16 mouse cellular contexts compared by ENCODE assay signal in the genomic region with DNA sequence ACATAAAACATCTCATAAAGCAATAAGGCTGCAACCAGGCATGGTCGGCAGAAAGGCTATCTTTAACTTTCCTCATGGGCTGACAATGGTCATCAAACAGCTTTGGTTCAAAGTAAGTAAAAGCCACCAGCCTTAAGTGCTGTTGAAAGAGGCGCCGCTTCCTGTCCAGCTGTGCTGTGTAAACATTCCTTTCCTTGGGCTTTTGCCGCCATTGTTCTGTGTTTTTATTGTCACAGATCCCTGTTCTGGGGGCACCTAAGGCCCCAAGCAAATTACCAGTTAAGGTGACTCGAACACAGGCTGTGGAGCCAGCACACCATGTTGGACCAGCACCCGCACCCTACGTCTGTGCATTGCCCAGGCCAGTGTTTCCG.
DNase-seq lines count a peak whose midpoint lies in the region; ATAC-seq and TF ChIP-seq lines count a peak whose summit lies in the region.
"Had no signal": no experiment of that assay in that cellular context is flagged by ENCODE, and none has a peak within 500 bp of the region (broad histone marks: within the 10 kb centered on the region; RNA-seq: fewer than 3 reads in every experiment).

No protein-coding gene starts in this region.

- TF ChIP-seq EP300 in heart, adult 2 months (IDR thresholded peaks at IDR 0.05; ENCODE audit: insufficient read depth, low read depth, low read length), result no peak
- TF ChIP-seq EP300 in lung, postnatal 0 days (IDR thresholded peaks at IDR 0.05), result 0 out of 2 replicates have a peak, but pooled peaks have one; percentile 28

- H3K27ac ChIP-seq in heart, adult 2 months, result peak overlapping the region; percentile 2
- H3K27ac ChIP-seq in kidney, postnatal 0 days, result no peak overlapping the region
- no peak overlapping the region for H3K27ac ChIP-seq in lung, postnatal 0 days (ENCODE audit: low read length)
- no peak overlapping the region for H3K27ac ChIP-seq in cerebellum, adult 2 months (ENCODE audit: insufficient read depth, low read length)
- H3K27ac ChIP-seq: midbrain, embryonic 10.5 days; stomach, embryonic 15.5 days had no signal

- intact Hi-C loops in heart, adult 2 months (cut with DNase I), result no loop called here

- no peak for ATAC-seq in kidney, postnatal 0 days (replicated peaks; ENCODE audit: low FRiP score, low read depth)
- ATAC-seq in lung, postnatal 0 days, result peak; percentile 60; the same call in 1 of the 2 replicates
- ATAC-seq: forebrain, embryonic 14.5 days had no signal

- TF ChIP-seq CTCF in heart, adult 2 months (IDR thresholded peaks at IDR 0.05), result no peak
- TF ChIP-seq CTCF in kidney, postnatal 0 days (IDR thresholded peaks at IDR 0.05; ENCODE audit: low read depth), result no peak
- no peak for TF ChIP-seq CTCF in lung, postnatal 0 days (IDR thresholded peaks at IDR 0.05)
- no peak for TF ChIP-seq CTCF in cerebellum, adult 2 months (IDR thresholded peaks at IDR 0.05; ENCODE audit: borderline replicate concordance, insufficient read depth, low read depth, low read length)

- TF ChIP-seq POLR2A in heart, adult 2 months (IDR thresholded peaks at IDR 0.05; ENCODE audit: insufficient read depth, low read depth, low read length), result no peak
- TF ChIP-seq POLR2A in cerebellum, adult 2 months (IDR thresholded peaks at IDR 0.05; ENCODE audit: borderline replicate concordance, insufficient read depth, low read length), result no peak

- no peak for DNase-seq in heart, adult 2 months
- DNase-seq in heart, postnatal 4 days, result no peak
- DNase-seq in kidney, postnatal 0 days (ENCODE audit: low spot score), result peak; percentile 32
- no peak for DNase-seq in kidney, postnatal 10 days
- peak; percentile 33 for DNase-seq in lung, postnatal 0 days (ENCODE audit: low spot score)
- no peak for DNase-seq in neural tube, embryonic 10.5 days (ENCODE audit: extremely low spot score, low spot score)
- DNase-seq in left cerebral cortex, adult 18-20 months (ENCODE audit: low spot score in 2 of 2), result no peak
- DNase-seq in cerebellum, adult 2 months, result no peak
- DNase-seq: cerebellum, adult 9-10 months; kidney, adult 18-20 months; liver, embryonic 13.5 days had no signal

- H3K9ac ChIP-seq in heart, adult 2 months (ENCODE audit: low read depth, low read length), result no peak overlapping the region
- H3K9ac ChIP-seq in kidney, postnatal 0 days (ENCODE audit: low read depth, low read length), result no peak overlapping the region
- no peak overlapping the region for H3K9ac ChIP-seq in lung, postnatal 0 days (replicated peaks; ENCODE audit: low read depth)
- H3K9ac ChIP-seq: liver, embryonic 13.5 days; stomach, embryonic 15.5 days had no signal

- WGBS in heart, adult 2 months, result 52% methylated on average over 8 of the region's 8 CpGs
- WGBS in kidney, postnatal 0 days, result 48% methylated on average over 8 of the region's 8 CpGs
- WGBS in lung, postnatal 0 days, result 40% methylated on average over 8 of the region's 8 CpGs
- 84% methylated on average over 8 of the region's 8 CpGs for WGBS in cerebellum, adult 2 months

- no peak overlapping the region for H3K4me3 ChIP-seq in heart, adult 2 months
- H3K4me3 ChIP-seq in kidney, postnatal 0 days (replicated peaks; ENCODE audit: low read depth, low read length), result no peak overlapping the region
- H3K4me3 ChIP-seq in lung, postnatal 0 days (ENCODE audit: low read depth, low read length), result no peak overlapping the region
- no peak overlapping the region for H3K4me3 ChIP-seq in cerebellum, adult 2 months (replicated peaks; ENCODE audit: insufficient read depth, low read depth, low read length)
- H3K4me3 ChIP-seq: layer of hippocampus, adult 2 months; liver, embryonic 13.5 days; midbrain, embryonic 10.5 days; myocyte; stomach, embryonic 15.5 days had no signal

- no peak overlapping the region for H3K4me2 ChIP-seq in kidney, postnatal 0 days (ENCODE audit: low read length)
- no peak overlapping the region for H3K4me2 ChIP-seq in lung, postnatal 0 days (replicated peaks; ENCODE audit: low read depth, low read length)
- H3K4me2 ChIP-seq: liver, embryonic 13.5 days; stomach, embryonic 15.5 days had no signal

- H3K36me3 ChIP-seq in heart, adult 2 months (ENCODE audit: control insufficient read depth, insufficient read depth, low read length), result no peaks in the 10 kb centered on the region
- no peaks in the 10 kb centered on the region for H3K36me3 ChIP-seq in kidney, postnatal 0 days (ENCODE audit: insufficient read depth, low read length)
- no peaks in the 10 kb centered on the region for H3K36me3 ChIP-seq in lung, postnatal 0 days (ENCODE audit: insufficient read depth, low read length)
- H3K36me3 ChIP-seq: stomach, embryonic 15.5 days had no signal

- no peaks in the 10 kb centered on the region for H3K79me2 ChIP-seq in heart, adult 2 months (replicated peaks; ENCODE audit: control insufficient read depth, insufficient read depth, low read length)

- H3K4me1 ChIP-seq in heart, adult 2 months (ENCODE audit: control insufficient read depth, insufficient read depth, low read length), result no peaks in the 10 kb centered on the region; the same call in none of the 2 replicates
- H3K4me1 ChIP-seq in kidney, postnatal 0 days (replicated peaks; ENCODE audit: insufficient read depth, low read length), result no peaks in the 10 kb centered on the region
- H3K4me1 ChIP-seq in lung, postnatal 0 days (ENCODE audit: insufficient read depth, low read depth, low read length), result peaks cover 7% of the 10 kb centered on the region; the same call in 1 of the 2 replicates
- H3K4me1 ChIP-seq in cerebellum, adult 2 months (ENCODE audit: control insufficient read depth, insufficient read depth, low read length), result no peaks in the 10 kb centered on the region

- no peaks in the 10 kb centered on the region for H3K27me3 ChIP-seq in heart, adult 2 months (ENCODE audit: control insufficient read depth, insufficient read depth, low read length)
- no peaks in the 10 kb centered on the region for H3K27me3 ChIP-seq in kidney, postnatal 0 days (ENCODE audit: insufficient read depth, low read length)
- H3K27me3 ChIP-seq in lung, postnatal 0 days (replicated peaks; ENCODE audit: insufficient read depth, low read length), result no peaks in the 10 kb centered on the region
- no peaks in the 10 kb centered on the region for H3K27me3 ChIP-seq in cerebellum, adult 2 months (ENCODE audit: control insufficient read depth, insufficient read depth, low read length)
- H3K27me3 ChIP-seq: liver, embryonic 13.5 days; stomach, embryonic 15.5 days had no signal

- no peaks in the 10 kb centered on the region for H3K9me3 ChIP-seq in kidney, postnatal 0 days (replicated peaks; ENCODE audit: low read length)
- H3K9me3 ChIP-seq in lung, postnatal 0 days (ENCODE audit: low read length), result no peaks in the 10 kb centered on the region
- H3K9me3 ChIP-seq: liver, embryonic 13.5 days; stomach, embryonic 15.5 days had no signal

Comparison
In these comparisons a context has a peak if more than half of its experiments do, and no peak if none do; other contexts are left out.
1. DNase-seq: peak in kidney, postnatal 0 days (single experiment) and lung, postnatal 0 days (single experiment); none in heart, adult 2 months (0 of 2), heart, postnatal 4 days (single experiment), kidney, postnatal 10 days (single experiment), neural tube, embryonic 10.5 days (single experiment), left cerebral cortex, adult 18-20 months (0 of 2) and cerebellum, adult 2 months (0 of 2).